Mouse (Mus musculus) heart, postnatal 0 days (tissue): ENCODE measurements at regions not wholly inside any gene's neighbourhood (a gene's known extent, or its start where the extent isn't known, plus 50 kb on each side); places are given as distances from the start of the nearest gene placed in this dataset.

Experiments used
- ATAC-seq: fragments of 200-750 bp; cut with Nextera tagmentation; 2 replicates; pipeline ENCODE4 v1.8.0; 2017; ENCODE audit warnings: low read depth, moderate number of reproducible peaks, moderate library complexity; ENCODE audit not compliant: insufficient read depth
- DNase-seq: peaks from one replicate; pipeline ENCODE4 v3.0.0-alpha.2; 2016; ENCODE audit warnings: low spot score
- H3K27ac ChIP-seq: fragments of 300-500 bp; sonication (generic); 2 replicates; pipeline ENCODE4 v1.5.1; 2014; ENCODE audit warnings: low read depth, mild to moderate bottlenecking
- H3K27me3 ChIP-seq: fragments of 300-500 bp; sonication (generic); 2 replicates; pipeline ENCODE4 v1.6.1; 2014; ENCODE audit warnings: low read length, mixed read lengths; ENCODE audit not compliant: control insufficient read depth, insufficient read depth
- H3K36me3 ChIP-seq: fragments of 300-500 bp; sonication (generic); replicated peaks from 2 replicates; pipeline ENCODE4 v1.6.1; 2014; ENCODE audit warnings: low read length, mixed read lengths; ENCODE audit not compliant: control insufficient read depth, insufficient read depth
- H3K4me1 ChIP-seq: fragments of 300-500 bp; sonication (generic); 2 replicates; pipeline ENCODE4 v1.6.1; 2014; ENCODE audit warnings: antibody characterized with exemption; ENCODE audit not compliant: control insufficient read depth, insufficient read depth
- H3K4me2 ChIP-seq: fragments of 300-500 bp; sonication (generic); 2 replicates; pipeline ENCODE4 v1.6.1; 2014; ENCODE audit warnings: low read depth, mild to moderate bottlenecking, low read length, moderate library complexity
- H3K4me3 ChIP-seq: fragments of 300-500 bp; sonication (generic); 2 replicates; pipeline ENCODE4 v1.5.1; 2014; ENCODE audit warnings: low read depth, low read length
- H3K9ac ChIP-seq: fragments of 300-500 bp; sonication (generic); replicated peaks from 2 replicates; pipeline ENCODE4 v1.6.1; 2014; ENCODE audit warnings: low read depth, low read length, mixed read lengths
- H3K9me3 ChIP-seq: fragments of 300-500 bp; sonication (generic); replicated peaks from 2 replicates; pipeline ENCODE4 v1.6.1; 2016; ENCODE audit warnings: low read length; ENCODE audit not compliant: control insufficient read depth
- CTCF ChIP-seq: IDR thresholded peaks from 2 replicates; pipeline ENCODE4 v1.5.1; 2016; ENCODE audit warnings: antibody characterized with exemption, control low read depth, low read depth
- EP300 ChIP-seq: IDR thresholded peaks from 2 replicates; pipeline ENCODE4 v1.6.1; 2016; ENCODE audit warnings: antibody characterized with exemption, low read depth
- WGBS: fragments of 180-500 bp; shearing (Covaris S2); extraction: QIAGEN DNeasy Blood & Tissue Kit; methylation state at CpG from one replicate; pipeline ENCODE4 v1.1.7; 2014; 5-methylcytosine and 5-hydroxymethylcytosine counted together

- H3K36me3 ChIP-seq: no peaks in the 10 kb centered on the region
- 0 out of 2 replicates have a peak, but pooled peaks cover 6% of the 10 kb centered on the region for H3K27me3 ChIP-seq
- no peak overlapping the region for H3K4me2 ChIP-seq
- peak overlapping the region; percentile 30; the same call in 1 of the 2 replicates for H3K27ac ChIP-seq
- H3K4me1 ChIP-seq: no peaks in the 10 kb centered on the region
- ATAC-seq: peak; percentile 89
- peak; percentile 55 for DNase-seq
- H3K9me3 ChIP-seq: no peaks in the 10 kb centered on the region
- WGBS: 28% methylated on average over 4 of the region's 4 CpGs
- no peak overlapping the region for H3K9ac ChIP-seq
- TF ChIP-seq EP300 (peak; percentile 67; the same call in 1 of the 2 replicates), CTCF (no peak)
- no peak overlapping the region for H3K4me3 ChIP-seq
Observed at GRCm38 (mm10) chr13:72419532-72419931, 209.1 kb upstream of the Irx2 start.

- TF ChIP-seq EP300 (no peak), CTCF (no peak)
- DNase-seq (no peak), ATAC-seq (no peak)
- H3K27me3 ChIP-seq: 0 out of 2 replicates have a peak, but pooled peaks cover 2% of the 10 kb centered on the region
- no peaks in the 10 kb centered on the region for H3K36me3 ChIP-seq
- 47% methylated on average over 8 of the region's 8 CpGs for WGBS
- H3K9me3 ChIP-seq: no peaks in the 10 kb centered on the region
- no peak overlapping the region for H3K27ac ChIP-seq
- no peaks in the 10 kb centered on the region for H3K4me1 ChIP-seq
- no peak overlapping the region for H3K9ac ChIP-seq
- no peak overlapping the region for H3K4me3 ChIP-seq
- H3K4me2 ChIP-seq: no peak overlapping the region
Observed at GRCm38 (mm10) chr13:72425917-72426316, 202.7 kb upstream of the Irx2 start.

- TF ChIP-seq CTCF (no peak), EP300 (no peak)
- no peaks in the 10 kb centered on the region for H3K36me3 ChIP-seq
- H3K4me2 ChIP-seq: no peak overlapping the region
- no peaks in the 10 kb centered on the region for H3K27me3 ChIP-seq
- DNase-seq: no peak
- WGBS: 63% methylated on average over 3 of the region's 3 CpGs
- no peak overlapping the region for H3K27ac ChIP-seq
- no peak overlapping the region for H3K9ac ChIP-seq
- no peaks in the 10 kb centered on the region for H3K9me3 ChIP-seq
- H3K4me3 ChIP-seq: no peak overlapping the region
- H3K4me1 ChIP-seq: no peaks in the 10 kb centered on the region
- no peak for ATAC-seq
Observed at GRCm38 (mm10) chr13:72445336-72445735, 183.3 kb upstream of the Irx2 start.

- H3K27ac ChIP-seq: no peak overlapping the region
- no peak overlapping the region for H3K4me2 ChIP-seq
- no peak for TF ChIP-seq EP300
- TF ChIP-seq CTCF: no peak
- DNase-seq (no peak), ATAC-seq (no peak)
- no peaks in the 10 kb centered on the region for H3K36me3 ChIP-seq
- no peaks in the 10 kb centered on the region for H3K9me3 ChIP-seq
- 75% methylated on average over 5 of the region's 5 CpGs for WGBS
- H3K27me3 ChIP-seq: no peaks in the 10 kb centered on the region
- no peak overlapping the region for H3K4me3 ChIP-seq
- H3K9ac ChIP-seq: no peak overlapping the region
- H3K4me1 ChIP-seq: no peaks in the 10 kb centered on the region
Observed at GRCm38 (mm10) chr13:72448458-72449058, 180.1 kb upstream of the Irx2 start.

- ATAC-seq (no peak), DNase-seq (no peak)
- Histone ChIP-seq H3K4me3 (no peak overlapping the region), H3K27me3 (no peaks in the 10 kb centered on the region), H3K27ac (no peak overlapping the region), H3K36me3 (no peaks in the 10 kb centered on the region), H3K4me2 (no peak overlapping the region), H3K9ac (no peak overlapping the region), H3K9me3 (0 out of 2 replicates have a peak, but pooled peaks cover 5% of the 10 kb centered on the region), H3K4me1 (no peaks in the 10 kb centered on the region)
- TF ChIP-seq CTCF (no peak), EP300 (no peak)
- WGBS: 75% methylated on average over 7 of the region's 7 CpGs
Observed at GRCm38 (mm10) chr13:72495353-72495752, 133.3 kb upstream of the Irx2 start.

GRCm38 (mm10) chr13:72497036-72497435 is 131.6 kb upstream of the Irx2 start:
- no peak overlapping the region for H3K4me3 ChIP-seq
- no peak overlapping the region for H3K9ac ChIP-seq
- H3K27me3 ChIP-seq: no peaks in the 10 kb centered on the region
- no peak for TF ChIP-seq CTCF
- TF ChIP-seq EP300: no peak
- no peak overlapping the region for H3K4me2 ChIP-seq
- 0 out of 2 replicates have a peak, but pooled peaks cover under 1% of the 10 kb centered on the region for H3K9me3 ChIP-seq
- no peak for ATAC-seq
- no peak overlapping the region for H3K27ac ChIP-seq
- DNase-seq: no peak
- WGBS: 68% methylated on average over 5 of the region's 5 CpGs
- H3K4me1 ChIP-seq: no peaks in the 10 kb centered on the region
- H3K36me3 ChIP-seq: no peaks in the 10 kb centered on the region
